Mouse (Mus musculus): Measurements from ENCODE around the gene Tnfsf18. TPM values are rescaled to one million over a fixed set of nuclear protein-coding genes. Genes with fewer than 3 reads are reported as not detected.

The Tnfsf18 gene
- not detected in 2 replicates for polyA plus RNA-seq (2015; fragmentation: Nextera tagmentation; extraction: Ambion mirVana)

DNA sequence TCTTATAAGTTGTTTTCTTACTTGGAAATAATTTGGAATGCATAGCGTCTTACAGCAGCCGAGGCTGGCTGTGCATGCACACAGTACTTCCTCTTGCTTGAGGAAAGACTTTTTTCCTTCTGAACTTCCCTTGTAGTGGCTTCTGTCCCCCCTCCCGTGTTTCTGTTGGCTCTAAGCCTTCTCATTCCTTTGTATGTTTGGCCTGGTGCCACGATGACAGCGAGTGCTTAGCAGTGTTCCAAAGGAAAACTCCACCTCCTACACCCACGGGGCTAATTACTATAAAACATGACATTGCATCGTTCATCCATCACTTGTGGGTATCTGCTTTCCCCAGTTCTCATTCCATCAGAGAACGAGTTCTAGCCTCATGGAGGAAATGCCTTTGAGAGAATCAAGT, at the start of gene Tnfsf18:
Gene Tnfsf18, plus strand, starts transcription at position 313 of the 400 bp plus-strand sequence.
- H3K9ac ChIP-seq (replicated peaks), result no peak within 1 kb of the TSS
- TF ChIP-seq EP300 (IDR thresholded peaks at IDR 0.05; ENCODE audit: low read depth) (no peak), CTCF (IDR thresholded peaks at IDR 0.05; ENCODE audit: low read depth) (no peak)
- no peaks in the 10 kb centered on the region for H3K4me1 ChIP-seq (ENCODE audit: insufficient read depth)
- H3K4me3 ChIP-seq (ENCODE audit: low read depth, low read length), result no peak within 1 kb of the TSS
- no peak within 1 kb of the TSS for H3K4me2 ChIP-seq (ENCODE audit: low read depth, low read length)
- DNase-seq, result peak; percentile 15
- no peaks in the 10 kb centered on the region for H3K27me3 ChIP-seq (ENCODE audit: insufficient read depth, low read length)
- ATAC-seq, result no peak
- H3K27ac ChIP-seq (ENCODE audit: low read depth), result no peak within 1 kb of the TSS
- 42% methylated on average over 8 of the region's 8 CpGs for WGBS (ENCODE audit: insufficient replicate concordance)
- no peaks in the 10 kb centered on the region for H3K36me3 ChIP-seq (replicated peaks; ENCODE audit: insufficient read depth, low read length)
- no peaks in the 10 kb centered on the region for H3K9me3 ChIP-seq (ENCODE audit: low read length)

DNA sequence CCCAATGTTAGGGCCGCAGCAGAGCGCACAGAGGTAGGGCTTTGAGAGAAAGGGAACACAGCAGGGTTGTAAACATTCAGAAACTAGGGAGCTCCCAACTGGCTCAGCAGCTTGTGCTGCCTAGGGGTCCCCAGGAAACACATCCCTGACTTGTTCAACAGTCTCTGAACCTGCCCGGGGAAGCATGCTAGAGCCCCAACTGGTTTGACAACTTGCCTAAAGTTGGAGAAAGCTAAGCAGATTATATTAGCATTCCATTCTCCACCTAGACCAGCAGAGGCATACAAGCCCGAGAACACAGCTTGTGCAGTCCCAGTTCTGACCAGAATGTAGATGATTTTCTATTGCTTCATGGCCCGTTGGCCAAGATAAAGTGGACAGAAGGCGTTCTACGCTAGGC, 49.6 kb upstream of the Tnfsf18 start:
- Histone ChIP-seq H3K36me3 (replicated peaks; ENCODE audit: insufficient read depth, low read length) (no peaks in the 10 kb centered on the region), H3K4me1 (ENCODE audit: insufficient read depth) (no peaks in the 10 kb centered on the region), H3K4me3 (ENCODE audit: low read depth, low read length) (no peak overlapping the region), H3K4me2 (ENCODE audit: low read depth, low read length) (no peak overlapping the region), H3K27ac (ENCODE audit: low read depth) (no peak overlapping the region), H3K27me3 (ENCODE audit: insufficient read depth, low read length) (no peaks in the 10 kb centered on the region), H3K9me3 (ENCODE audit: low read length) (no peaks in the 10 kb centered on the region), H3K9ac (replicated peaks) (no peak overlapping the region)
- ATAC-seq (no peak), DNase-seq (no peak)
- TF ChIP-seq CTCF (IDR thresholded peaks at IDR 0.05; ENCODE audit: low read depth), result no peak
- no peak for TF ChIP-seq EP300 (IDR thresholded peaks at IDR 0.05; ENCODE audit: low read depth)
- WGBS (ENCODE audit: insufficient replicate concordance), result 73% methylated on average over 7 of the region's 7 CpGs

DNA sequence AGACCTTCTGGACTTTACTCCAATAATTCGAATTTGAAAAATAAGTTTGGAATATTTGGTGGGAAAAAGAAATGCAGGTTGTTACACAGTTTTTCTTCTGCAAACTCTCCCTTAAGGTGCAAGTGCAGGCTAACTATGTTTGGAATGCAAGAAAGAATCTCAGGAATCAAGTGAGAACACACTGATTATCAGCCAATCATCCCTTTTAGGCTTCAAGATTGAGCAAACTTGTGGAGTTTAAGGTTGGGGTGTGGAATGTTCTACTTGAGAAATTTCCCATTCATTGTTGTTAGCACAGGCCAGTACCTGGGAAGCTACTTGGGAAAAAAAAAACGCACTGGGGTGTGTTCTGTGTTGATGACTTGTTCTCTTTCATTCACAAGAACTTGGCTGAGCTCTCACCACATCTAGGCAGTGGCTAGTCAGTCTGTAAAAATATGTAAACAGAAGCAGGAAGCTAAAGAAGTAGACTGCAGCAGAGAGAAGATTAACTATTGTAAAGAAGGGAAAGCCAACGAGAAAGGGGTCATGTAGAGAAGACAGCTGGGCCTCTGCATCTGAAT, 42.7 kb upstream of the Tnfsf18 start:
- Histone ChIP-seq H3K27me3 (ENCODE audit: insufficient read depth, low read length) (no peaks in the 10 kb centered on the region), H3K36me3 (replicated peaks; ENCODE audit: insufficient read depth, low read length) (no peaks in the 10 kb centered on the region), H3K9me3 (ENCODE audit: low read length) (no peaks in the 10 kb centered on the region), H3K4me1 (ENCODE audit: insufficient read depth) (no peaks in the 10 kb centered on the region), H3K4me3 (ENCODE audit: low read depth, low read length) (no peak overlapping the region), H3K27ac (ENCODE audit: low read depth) (no peak overlapping the region), H3K9ac (replicated peaks) (no peak overlapping the region), H3K4me2 (ENCODE audit: low read depth, low read length) (no peak overlapping the region)
- WGBS (ENCODE audit: insufficient replicate concordance), result 31% methylated on average over 3 of the region's 3 CpGs
- DNase-seq, result no peak
- TF ChIP-seq EP300 (IDR thresholded peaks at IDR 0.05; ENCODE audit: low read depth), result no peak
- TF ChIP-seq CTCF (IDR thresholded peaks at IDR 0.05; ENCODE audit: low read depth), result no peak
- no peak for ATAC-seq

DNA sequence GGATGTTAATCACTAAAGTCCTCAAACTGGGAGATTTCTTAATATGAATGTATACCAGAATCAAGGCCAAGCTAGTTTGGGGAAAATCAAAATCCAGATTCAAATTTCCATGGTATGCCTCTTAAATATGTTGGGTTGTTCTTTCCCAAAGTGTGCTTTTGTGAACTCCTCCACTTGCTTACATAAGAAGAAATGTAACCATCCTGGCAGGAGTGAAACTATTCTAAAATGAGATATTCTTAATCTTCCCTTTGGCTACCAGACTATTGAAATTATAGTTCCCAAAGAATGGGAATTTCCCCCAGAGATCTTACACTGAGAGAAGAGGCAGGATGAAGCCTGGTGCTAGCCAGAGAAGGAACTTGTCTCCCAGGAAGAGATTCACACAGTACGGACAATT, 42.2 kb upstream of the Tnfsf18 start:
- H3K27ac ChIP-seq (ENCODE audit: low read depth), result no peak overlapping the region
- ATAC-seq (no peak), DNase-seq (no peak)
- H3K27me3 ChIP-seq (ENCODE audit: insufficient read depth, low read length), result no peaks in the 10 kb centered on the region
- no peaks in the 10 kb centered on the region for H3K36me3 ChIP-seq (replicated peaks; ENCODE audit: insufficient read depth, low read length)
- no peaks in the 10 kb centered on the region for H3K4me1 ChIP-seq (ENCODE audit: insufficient read depth)
- no peak for TF ChIP-seq CTCF (IDR thresholded peaks at IDR 0.05; ENCODE audit: low read depth)
- no peak for TF ChIP-seq EP300 (IDR thresholded peaks at IDR 0.05; ENCODE audit: low read depth)
- 76% methylated on average over 1 of the region's 1 CpGs for WGBS (ENCODE audit: insufficient replicate concordance)
- H3K9me3 ChIP-seq (ENCODE audit: low read length), result no peaks in the 10 kb centered on the region
- no peak overlapping the region for H3K4me3 ChIP-seq (ENCODE audit: low read depth, low read length)
- H3K9ac ChIP-seq (replicated peaks), result no peak overlapping the region
- no peak overlapping the region for H3K4me2 ChIP-seq (ENCODE audit: low read depth, low read length)

DNA sequence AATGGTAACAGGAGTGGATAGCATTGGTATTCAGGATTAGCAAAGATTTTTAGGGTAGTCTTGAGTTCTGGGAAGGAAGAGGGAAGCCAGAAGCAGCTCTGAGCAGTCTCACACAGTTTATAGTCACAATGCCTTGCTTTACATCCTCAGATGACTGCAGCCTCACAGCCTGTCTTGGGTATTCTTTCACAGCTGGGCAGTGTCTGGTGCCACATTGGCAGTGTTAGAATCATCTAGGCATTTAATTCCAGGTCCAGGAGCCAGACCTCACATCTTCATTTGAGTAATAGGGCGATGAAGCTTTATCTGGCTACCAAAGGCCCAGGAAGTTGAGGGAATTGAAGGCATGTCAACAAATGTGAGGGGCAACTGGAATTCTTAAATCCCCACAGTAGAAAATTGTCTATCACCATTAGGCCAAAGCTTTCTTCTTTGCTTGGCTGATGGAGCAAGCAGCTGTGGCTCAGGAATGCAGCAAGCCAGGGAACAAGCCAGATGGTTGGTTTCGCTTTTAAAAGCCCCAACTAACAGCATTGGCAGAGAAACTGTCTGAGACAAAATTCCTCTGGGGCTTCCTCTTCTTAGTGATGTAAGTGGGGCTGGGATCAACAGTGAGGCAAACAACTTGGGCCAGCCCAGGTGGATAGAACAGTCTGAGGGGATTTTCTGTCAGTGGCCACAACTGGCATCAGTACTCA, 30.9 kb upstream of the Tnfsf18 start:
- H3K27me3 ChIP-seq (ENCODE audit: insufficient read depth, low read length), result no peaks in the 10 kb centered on the region
- no peak overlapping the region for H3K4me3 ChIP-seq (ENCODE audit: low read depth, low read length)
- no peak for TF ChIP-seq EP300 (IDR thresholded peaks at IDR 0.05; ENCODE audit: low read depth)
- no peak for ATAC-seq
- no peaks in the 10 kb centered on the region for H3K9me3 ChIP-seq (ENCODE audit: low read length)
- 0 out of 2 replicates have a peak, but pooled peaks cover 3% of the 10 kb centered on the region for H3K4me1 ChIP-seq (ENCODE audit: insufficient read depth)
- H3K9ac ChIP-seq (replicated peaks), result no peak overlapping the region
- DNase-seq, result no peak
- no peak overlapping the region for H3K4me2 ChIP-seq (ENCODE audit: low read depth, low read length)
- 48% methylated on average over 2 of the region's 2 CpGs for WGBS (ENCODE audit: insufficient replicate concordance)
- no peak overlapping the region for H3K27ac ChIP-seq (ENCODE audit: low read depth)
- no peaks in the 10 kb centered on the region for H3K36me3 ChIP-seq (replicated peaks; ENCODE audit: insufficient read depth, low read length)

DNA sequence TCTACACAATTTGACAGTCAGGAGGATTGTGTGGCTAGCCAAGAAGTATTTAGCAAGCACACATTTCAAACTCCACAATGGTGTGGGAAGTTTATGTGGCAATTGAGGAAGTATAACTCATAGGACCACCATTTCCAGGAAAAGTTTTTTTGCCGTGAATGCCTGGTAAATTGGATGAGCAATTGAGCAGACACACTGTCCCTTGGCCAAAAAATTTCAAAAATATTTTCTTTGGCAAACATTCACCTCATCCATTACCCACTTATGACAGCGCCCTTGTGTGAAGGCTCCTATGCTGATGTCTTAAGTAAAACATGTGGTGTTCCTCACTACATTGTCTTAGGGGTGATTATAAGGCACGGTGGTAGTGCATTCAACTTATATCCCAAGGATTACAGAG, 17.2 kb upstream of the Tnfsf18 start:
- no peak overlapping the region for H3K4me3 ChIP-seq (ENCODE audit: low read depth, low read length)
- no peaks in the 10 kb centered on the region for H3K27me3 ChIP-seq (ENCODE audit: insufficient read depth, low read length)
- no peak for TF ChIP-seq CTCF (IDR thresholded peaks at IDR 0.05; ENCODE audit: low read depth)
- TF ChIP-seq EP300 (IDR thresholded peaks at IDR 0.05; ENCODE audit: low read depth), result no peak
- no peaks in the 10 kb centered on the region for H3K9me3 ChIP-seq (ENCODE audit: low read length)
- no peak overlapping the region for H3K27ac ChIP-seq (ENCODE audit: low read depth)
- WGBS (ENCODE audit: insufficient replicate concordance), result 63% methylated on average over 3 of the region's 3 CpGs
- ATAC-seq, result no peak
- no peak overlapping the region for H3K4me2 ChIP-seq (ENCODE audit: low read depth, low read length)
- no peak overlapping the region for H3K9ac ChIP-seq (replicated peaks)
- no peaks in the 10 kb centered on the region for H3K4me1 ChIP-seq (ENCODE audit: insufficient read depth)
- DNase-seq, result no peak
- H3K36me3 ChIP-seq (replicated peaks; ENCODE audit: insufficient read depth, low read length), result no peaks in the 10 kb centered on the region

Data from liver, postnatal 0 days (tissue).